Mouse (Mus musculus) stomach, postnatal 0 days (tissue): ENCODE measurements at regions not wholly inside any gene's neighbourhood (a gene's known extent, or its start where the extent isn't known, plus 50 kb on each side); places are given as distances from the start of the nearest gene placed in this dataset.

Experiments
- ATAC-seq: fragments of 200-750 bp; cut with Nextera tagmentation; 2 replicates; pipeline ENCODE4 v1.8.0; 2017; ENCODE audit not compliant: low FRiP score, low TSS enrichment
- DNase-seq: peaks from one replicate; pipeline ENCODE4 v3.0.0-alpha.2; 2016; ENCODE audit warnings: low spot score
- H3K27ac ChIP-seq: fragments of 300-500 bp; sonication (generic); replicated peaks from 2 replicates; pipeline ENCODE4 v1.5.1; 2014; ENCODE audit warnings: mild to moderate bottlenecking, control low read depth
- H3K27me3 ChIP-seq: fragments of 300-500 bp; sonication (generic); 2 replicates; pipeline ENCODE4 v1.6.1; 2014; ENCODE audit warnings: low read length; ENCODE audit not compliant: control insufficient read depth, insufficient read depth
- H3K36me3 ChIP-seq: fragments of 300-500 bp; sonication (generic); 2 replicates; pipeline ENCODE4 v1.6.1; 2014; ENCODE audit warnings: low read length, mixed read lengths; ENCODE audit not compliant: control insufficient read depth, insufficient read depth
- H3K4me1 ChIP-seq: fragments of 300-500 bp; sonication (generic); replicated peaks from 2 replicates; pipeline ENCODE4 v1.6.1; 2014; ENCODE audit warnings: antibody characterized with exemption; ENCODE audit not compliant: control insufficient read depth, insufficient read depth
- H3K4me2 ChIP-seq: fragments of 300-500 bp; sonication (generic); replicated peaks from 2 replicates; pipeline ENCODE4 v1.6.1; 2014; ENCODE audit warnings: low read depth, mild to moderate bottlenecking, control low read depth, moderate library complexity
- H3K4me3 ChIP-seq: fragments of 300-500 bp; sonication (generic); 2 replicates; pipeline ENCODE4 v1.5.1; 2014; ENCODE audit warnings: low read depth, low read length, control low read depth
- H3K9ac ChIP-seq: fragments of 300-500 bp; sonication (generic); 2 replicates; pipeline ENCODE4 v1.6.1; 2014; ENCODE audit warnings: mild to moderate bottlenecking, low read length, control low read depth, mixed read lengths
- H3K9me3 ChIP-seq: fragments of 300-500 bp; sonication (generic); 2 replicates; pipeline ENCODE4 v1.6.1; 2016; ENCODE audit warnings: low read length; ENCODE audit not compliant: control insufficient read depth
- CTCF ChIP-seq: IDR thresholded peaks from 2 replicates; pipeline ENCODE4 v1.5.1; 2016; ENCODE audit warnings: antibody characterized with exemption, low read depth, mild to moderate bottlenecking, moderate library complexity
- EP300 ChIP-seq: optimal IDR thresholded peaks from 2 replicates; pipeline ENCODE3; 2016; ENCODE audit warnings: antibody characterized with exemption
- WGBS: fragments of 180-500 bp; shearing (Covaris S2); extraction: QIAGEN DNeasy Blood & Tissue Kit; methylation state at CpG from one replicate; pipeline ENCODE4 v1.1.7; 2014; 5-methylcytosine and 5-hydroxymethylcytosine counted together

DNA sequence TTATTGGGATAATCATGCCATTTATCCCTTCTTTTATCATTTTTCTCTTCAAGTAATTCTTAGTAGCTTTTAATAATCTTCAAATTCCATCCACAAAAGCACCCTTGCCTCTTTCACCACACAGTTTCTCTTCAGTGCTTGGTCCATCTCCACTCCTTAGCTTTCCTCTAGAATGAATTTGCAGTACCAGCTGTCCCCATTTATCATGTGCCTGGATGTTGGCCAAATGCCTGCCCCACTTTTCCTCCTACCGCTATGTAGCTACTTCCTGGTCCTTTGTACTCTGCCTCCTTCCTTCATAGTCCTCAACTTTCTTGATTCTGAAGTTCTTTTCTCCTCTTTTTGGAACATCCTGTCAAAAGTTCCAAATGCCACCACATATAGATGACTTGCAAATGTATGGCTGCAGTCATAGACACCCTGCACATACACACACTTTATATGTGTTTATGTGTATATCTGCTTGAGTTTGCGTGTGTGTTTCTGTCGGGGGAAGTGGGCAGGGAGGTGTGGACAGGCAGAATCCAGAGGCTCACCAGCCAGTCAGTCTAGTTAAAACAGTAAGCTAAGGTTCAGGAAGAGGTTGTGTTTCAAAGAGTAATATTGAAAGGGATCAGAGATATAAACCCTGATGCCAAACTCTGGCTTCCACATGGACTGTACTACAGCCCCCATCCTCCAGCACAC is 106.1 kb upstream of the Itga4 start:
- Histone ChIP-seq H3K27ac (no peak overlapping the region), H3K9ac (no peak overlapping the region), H3K4me2 (no peak overlapping the region), H3K9me3 (no peaks in the 10 kb centered on the region), H3K36me3 (no peaks in the 10 kb centered on the region), H3K27me3 (no peaks in the 10 kb centered on the region), H3K4me3 (no peak overlapping the region), H3K4me1 (no peaks in the 10 kb centered on the region)
- no peak for ATAC-seq
- TF ChIP-seq EP300 (no peak), CTCF (no peak)
- DNase-seq: peak; percentile 16
- WGBS: 54% methylated on average over 3 of the region's 3 CpGs

DNA sequence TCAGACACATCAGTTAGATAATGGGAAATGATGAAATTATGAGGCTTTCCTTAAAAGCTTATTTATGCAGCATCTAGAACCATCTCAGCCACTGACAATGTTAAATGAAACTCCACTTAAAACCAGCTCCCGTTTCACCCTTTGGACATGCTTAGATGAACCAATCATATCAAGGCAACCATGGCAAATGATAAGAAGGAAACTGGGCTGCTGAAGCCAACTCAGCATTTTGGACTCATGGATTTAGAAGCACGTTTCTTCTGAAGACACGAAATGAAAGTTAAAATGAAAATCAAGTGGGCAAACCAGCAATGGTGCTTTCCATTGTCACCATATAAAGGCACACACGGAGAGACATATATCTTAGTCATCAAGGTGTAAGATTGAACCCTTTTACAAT is 103.6 kb upstream of the Itga4 start:
- H3K4me1 ChIP-seq: no peaks in the 10 kb centered on the region
- no peak overlapping the region for H3K27ac ChIP-seq
- no peak overlapping the region for H3K4me2 ChIP-seq
- no peak overlapping the region for H3K9ac ChIP-seq
- no peaks in the 10 kb centered on the region for H3K36me3 ChIP-seq
- H3K27me3 ChIP-seq: no peaks in the 10 kb centered on the region
- no peak for ATAC-seq
- H3K4me3 ChIP-seq: no peak overlapping the region
- TF ChIP-seq EP300 (no peak), CTCF (no peak)
- H3K9me3 ChIP-seq: no peaks in the 10 kb centered on the region
- 89% methylated on average over 4 of the region's 4 CpGs for WGBS
- no peak for DNase-seq

DNA sequence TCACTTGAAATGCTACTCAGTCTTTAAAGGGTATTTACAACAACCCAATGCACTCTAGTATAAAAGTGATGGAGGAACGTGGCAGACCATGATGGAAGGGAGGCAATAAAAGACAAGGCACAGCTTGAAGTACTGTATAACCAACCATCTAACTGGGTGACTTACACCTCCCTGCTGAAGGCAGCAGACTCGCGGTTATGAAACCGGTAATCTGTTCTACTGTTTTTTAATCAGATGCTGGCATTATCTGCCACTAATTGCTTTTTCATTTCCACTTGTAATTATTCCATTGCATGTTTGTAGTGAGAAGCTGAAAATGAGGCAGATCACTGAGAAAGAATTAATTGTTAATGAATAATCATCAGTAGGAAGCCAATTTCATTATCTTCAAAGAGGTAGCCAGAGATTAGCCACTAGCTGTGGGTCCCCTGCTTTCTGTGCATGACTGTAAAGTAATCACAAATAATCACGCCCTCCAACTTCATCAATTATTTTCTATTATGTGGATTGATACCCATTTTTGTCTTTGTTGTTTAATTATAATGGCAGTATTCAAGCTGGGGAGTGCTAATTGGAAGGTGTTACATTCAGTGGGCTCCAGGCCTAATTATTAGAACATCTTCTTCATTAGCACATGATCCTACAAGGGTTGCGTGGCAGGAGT is 103.1 kb upstream of the Itga4 start:
- H3K4me2 ChIP-seq: no peak overlapping the region
- no peak overlapping the region for H3K9ac ChIP-seq
- no peaks in the 10 kb centered on the region for H3K4me1 ChIP-seq
- no peak overlapping the region for H3K27ac ChIP-seq
- no peaks in the 10 kb centered on the region for H3K27me3 ChIP-seq
- no peaks in the 10 kb centered on the region for H3K9me3 ChIP-seq
- WGBS: 82% methylated on average over 6 of the region's 6 CpGs
- ATAC-seq: no peak
- no peak overlapping the region for H3K4me3 ChIP-seq
- no peak for DNase-seq
- TF ChIP-seq CTCF: no peak
- no peak for TF ChIP-seq EP300
- H3K36me3 ChIP-seq: no peaks in the 10 kb centered on the region

DNA sequence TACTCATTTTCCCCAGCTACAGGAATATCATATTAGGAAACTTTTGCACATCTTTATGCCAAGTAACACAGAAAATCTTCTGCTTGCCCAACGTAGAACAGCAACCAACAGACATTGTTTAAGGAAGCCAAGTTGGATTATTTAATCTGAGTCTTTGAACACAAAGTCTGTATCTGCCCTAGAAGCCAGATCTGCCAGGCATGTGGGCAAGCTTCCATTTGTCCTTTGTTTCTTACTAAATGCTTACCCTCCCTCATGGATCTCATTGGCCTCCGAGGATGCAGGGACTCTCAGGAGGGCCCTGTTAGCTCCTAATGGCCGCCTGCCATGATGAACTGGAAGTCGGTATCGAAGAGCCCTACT is 102.5 kb upstream of the Itga4 start:
- Histone ChIP-seq H3K9me3 (no peaks in the 10 kb centered on the region), H3K4me2 (no peak overlapping the region), H3K9ac (no peak overlapping the region), H3K27me3 (no peaks in the 10 kb centered on the region), H3K4me3 (no peak overlapping the region), H3K36me3 (no peaks in the 10 kb centered on the region), H3K27ac (no peak overlapping the region), H3K4me1 (no peaks in the 10 kb centered on the region)
- 87% methylated on average over 5 of the region's 5 CpGs for WGBS
- DNase-seq: no peak
- TF ChIP-seq CTCF (no peak), EP300 (no peak)
- no peak for ATAC-seq

DNA sequence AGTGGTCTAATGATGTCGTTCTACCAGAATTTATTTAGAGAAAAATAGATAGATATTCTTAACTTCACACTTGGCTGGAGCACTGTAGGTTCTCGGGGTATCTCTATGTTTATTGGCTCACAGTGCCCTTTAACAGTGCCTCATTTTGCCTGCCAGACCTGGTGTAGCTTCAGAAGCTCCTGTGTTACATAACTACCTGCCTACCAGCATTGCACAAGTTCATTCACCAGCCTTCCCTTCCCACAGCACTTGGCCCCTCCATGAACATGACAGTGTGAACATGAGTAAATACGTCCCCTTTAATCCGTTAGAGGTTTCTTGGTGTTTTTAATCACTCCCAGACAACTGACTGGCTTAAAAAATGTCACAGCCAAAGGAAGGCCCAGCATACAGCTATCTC is 102.2 kb upstream of the Itga4 start:
- no peaks in the 10 kb centered on the region for H3K27me3 ChIP-seq
- DNase-seq (no peak), ATAC-seq (no peak)
- H3K36me3 ChIP-seq: no peaks in the 10 kb centered on the region
- no peak overlapping the region for H3K27ac ChIP-seq
- H3K9ac ChIP-seq: no peak overlapping the region
- no peaks in the 10 kb centered on the region for H3K4me1 ChIP-seq
- no peak for TF ChIP-seq EP300
- TF ChIP-seq CTCF: no peak
- H3K4me2 ChIP-seq: no peak overlapping the region
- WGBS: 60% methylated on average over 4 of the region's 4 CpGs
- no peak overlapping the region for H3K4me3 ChIP-seq
- H3K9me3 ChIP-seq: no peaks in the 10 kb centered on the region

DNA sequence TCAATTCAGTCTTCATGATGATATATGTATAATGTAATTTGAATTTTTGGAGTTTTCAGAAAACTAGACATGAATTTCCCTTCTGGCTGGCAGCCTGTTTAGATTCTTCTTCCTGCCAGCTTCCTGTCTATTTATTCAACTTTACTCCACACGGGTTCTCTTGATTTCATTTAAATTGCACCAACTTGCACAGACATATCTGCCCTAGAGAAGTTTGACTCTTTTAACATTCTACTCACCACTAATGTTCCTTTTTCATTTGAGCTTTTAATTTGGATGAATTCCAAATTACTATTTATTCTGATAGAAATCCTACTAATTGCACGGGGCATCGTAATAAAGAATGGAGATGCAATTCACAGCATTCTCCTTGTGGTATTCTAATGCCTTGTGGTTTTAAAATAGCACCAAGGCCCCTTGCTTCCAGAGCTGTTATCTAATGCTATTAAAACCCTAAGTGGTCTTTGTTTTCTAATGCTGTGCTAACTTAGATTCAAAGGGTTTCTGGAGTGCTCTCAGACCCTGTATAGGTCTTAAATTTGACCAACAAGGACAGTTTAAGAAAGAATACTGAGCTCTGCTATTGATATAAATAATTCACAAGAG is 96.7 kb upstream of the Itga4 start:
- TF ChIP-seq EP300: no peak
- TF ChIP-seq CTCF: no peak

More for the DNA sequence above, 96.7 kb upstream of the Itga4 start:
- H3K4me1 ChIP-seq: no peaks in the 10 kb centered on the region
- no peak overlapping the region for H3K9ac ChIP-seq
- 55% methylated on average over 3 of the region's 3 CpGs for WGBS
- H3K4me3 ChIP-seq: no peak overlapping the region
- H3K27ac ChIP-seq: no peak overlapping the region
- H3K36me3 ChIP-seq: no peaks in the 10 kb centered on the region
- no peaks in the 10 kb centered on the region for H3K9me3 ChIP-seq
- DNase-seq (no peak), ATAC-seq (no peak)
- H3K4me2 ChIP-seq: no peak overlapping the region
- no peaks in the 10 kb centered on the region for H3K27me3 ChIP-seq
